Mouse (Mus musculus) layer of hippocampus, adult 11-12 months (tissue): ENCODE measurements around the gene Slco2a1.

Experiments used
- DNase-seq: peaks from one replicate; pipeline ENCODE4 v3.0.0; 2022; ENCODE audit warnings: low spot score

Slco2a1 gene

DNA sequence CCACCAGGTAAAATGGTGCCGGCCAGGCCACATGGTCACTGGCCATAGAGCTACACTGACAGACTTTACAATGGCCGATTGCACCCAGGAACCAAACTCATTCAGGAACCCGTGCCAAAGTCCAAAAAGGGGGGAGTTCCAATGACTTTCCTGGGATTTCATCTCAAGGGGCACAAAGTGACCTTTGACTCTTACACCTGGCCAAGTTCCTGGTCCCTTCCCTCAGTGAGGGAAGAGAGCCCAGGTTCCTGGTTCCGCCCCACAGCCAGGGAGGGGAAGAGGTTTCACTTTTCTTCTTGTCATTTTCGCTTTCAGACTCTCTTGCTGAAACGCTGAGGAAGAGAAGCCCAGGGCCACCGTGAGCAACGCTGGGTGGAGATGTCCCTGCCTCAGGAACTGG is at the start of gene Slco2a1:
Gene Slco2a1, plus strand, starts transcription at position 251 of the 400 bp plus-strand sequence.
- no peak for DNase-seq

DNA sequence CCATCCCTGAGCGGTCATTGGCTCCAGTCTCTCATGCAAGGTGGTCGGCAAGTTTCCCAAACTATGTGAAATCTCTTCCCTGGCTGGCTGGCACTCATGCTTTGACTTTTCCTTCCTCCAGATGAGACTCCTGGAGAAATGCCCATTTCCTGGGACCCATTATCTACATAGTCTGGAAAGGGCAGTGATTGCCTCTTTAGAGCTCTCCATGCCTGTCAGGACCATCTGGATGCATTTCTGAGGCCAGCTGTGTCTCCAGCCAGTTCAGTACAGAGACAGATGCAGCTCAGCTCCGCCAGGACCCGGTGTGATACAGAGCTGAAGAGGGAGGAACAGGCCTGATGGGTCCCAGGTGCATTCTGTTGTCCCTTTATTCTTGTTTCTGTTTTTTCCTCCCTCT is 46.3 kb upstream of the Slco2a1 start:
- DNase-seq: no peak

DNA sequence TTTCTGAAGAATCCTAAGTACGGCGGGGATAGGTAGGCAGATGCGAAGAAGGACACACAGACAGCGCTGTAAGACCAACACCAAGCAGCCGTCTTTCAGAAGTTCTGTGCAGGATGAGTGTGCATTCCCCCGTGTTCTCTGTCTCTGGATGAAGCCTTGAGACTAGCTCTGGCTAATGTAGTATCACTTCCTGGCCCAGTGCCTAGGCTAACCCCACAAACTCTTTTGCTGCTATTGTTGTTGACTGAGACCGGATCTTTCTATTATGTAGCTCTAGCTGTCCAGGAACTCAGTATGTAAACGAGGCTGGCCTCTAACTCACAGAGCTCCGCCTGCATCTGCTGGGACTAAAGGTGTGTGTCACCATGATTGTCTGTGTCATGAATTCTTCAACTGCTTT is 43.6 kb upstream of the Slco2a1 start:
- no peak for DNase-seq

DNA sequence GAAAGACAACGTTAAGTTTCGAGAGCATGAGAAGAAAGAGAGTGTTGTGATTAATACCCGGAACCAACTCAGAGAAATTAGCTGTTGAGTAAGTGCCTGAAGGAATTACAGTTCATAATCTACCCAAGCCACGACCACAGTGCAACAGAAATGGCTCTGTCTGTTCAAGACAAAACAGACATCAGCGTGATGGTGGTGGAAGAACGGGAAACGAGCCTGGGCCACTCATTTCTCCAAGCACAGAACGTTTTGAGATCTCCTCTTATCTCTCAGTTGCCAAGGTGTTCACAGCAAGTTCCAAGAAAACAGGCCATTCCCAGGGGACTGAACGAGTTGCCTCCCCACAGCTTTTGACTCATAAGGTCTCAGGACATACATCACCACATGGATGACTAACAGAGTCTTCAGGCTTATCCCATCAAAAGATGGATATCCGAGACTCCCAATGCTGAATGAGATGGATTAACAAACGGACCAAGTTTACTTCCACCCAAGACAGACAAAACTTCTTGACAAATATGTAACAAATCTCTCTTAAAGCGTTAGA is 42.0 kb upstream of the Slco2a1 start:
- DNase-seq: no peak

DNA sequence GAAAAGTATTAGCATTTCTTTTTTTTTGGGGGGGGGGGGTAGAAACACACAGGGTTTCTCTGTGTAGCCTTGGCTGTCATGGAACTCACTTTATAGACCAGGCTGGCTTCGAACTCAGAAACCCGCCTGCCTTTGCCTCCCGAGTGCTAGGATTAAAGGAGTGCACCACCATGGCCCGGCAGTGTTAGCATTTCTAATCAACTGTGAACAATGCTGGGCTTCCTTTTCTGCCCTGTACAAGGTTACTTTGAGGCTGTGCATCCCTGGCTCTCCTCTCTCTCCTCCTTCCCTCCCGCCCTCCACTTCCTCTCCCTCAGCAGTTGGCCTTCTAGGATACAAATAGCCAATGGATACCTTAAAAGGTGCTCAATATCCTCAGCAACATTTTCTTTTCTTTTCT is 39.8 kb upstream of the Slco2a1 start:
- no peak for DNase-seq

DNA sequence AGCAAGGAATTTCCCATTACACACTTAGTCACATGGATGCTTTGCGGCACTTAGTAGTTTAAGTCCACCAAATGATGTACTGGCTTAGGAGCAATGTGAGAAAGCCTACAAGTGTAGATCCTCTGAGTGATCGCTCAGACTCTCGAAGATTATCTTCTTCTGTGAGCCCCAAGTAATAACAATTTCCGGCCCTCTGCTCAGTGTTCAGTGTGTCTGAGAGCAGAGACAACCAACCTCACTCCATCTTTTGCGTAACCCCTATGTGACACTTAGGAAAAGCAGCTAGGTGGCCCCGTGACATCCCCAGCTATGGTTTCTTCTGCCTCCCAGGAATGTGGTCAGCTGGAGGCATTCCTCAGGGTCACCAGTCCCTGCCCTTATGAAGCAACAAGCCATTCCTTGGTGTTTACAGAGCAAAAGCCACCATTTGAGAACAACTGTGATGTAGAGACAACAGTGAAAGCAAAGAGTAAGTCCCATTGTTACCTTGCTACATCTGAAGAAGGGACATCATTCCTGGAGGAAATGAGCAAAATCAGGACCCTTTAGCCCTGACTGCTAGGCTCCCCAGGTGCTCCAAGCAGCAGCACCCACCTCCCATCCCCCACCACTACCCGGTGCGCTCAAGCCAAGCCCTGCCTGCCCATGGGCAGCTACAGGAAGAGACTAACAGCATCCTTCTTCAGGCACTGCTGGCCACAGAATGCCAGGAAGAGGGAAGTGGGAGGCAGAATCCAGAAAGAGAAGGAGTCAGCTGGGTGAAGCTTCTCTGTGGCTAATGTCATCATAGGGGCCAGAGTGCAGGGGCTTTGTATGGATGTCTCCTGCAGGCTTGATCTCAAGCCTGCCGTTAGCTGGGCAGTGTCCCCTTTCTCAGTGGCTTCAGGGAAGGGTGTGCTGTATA is 37.2 kb upstream of the Slco2a1 start:
- no peak for DNase-seq

DNA sequence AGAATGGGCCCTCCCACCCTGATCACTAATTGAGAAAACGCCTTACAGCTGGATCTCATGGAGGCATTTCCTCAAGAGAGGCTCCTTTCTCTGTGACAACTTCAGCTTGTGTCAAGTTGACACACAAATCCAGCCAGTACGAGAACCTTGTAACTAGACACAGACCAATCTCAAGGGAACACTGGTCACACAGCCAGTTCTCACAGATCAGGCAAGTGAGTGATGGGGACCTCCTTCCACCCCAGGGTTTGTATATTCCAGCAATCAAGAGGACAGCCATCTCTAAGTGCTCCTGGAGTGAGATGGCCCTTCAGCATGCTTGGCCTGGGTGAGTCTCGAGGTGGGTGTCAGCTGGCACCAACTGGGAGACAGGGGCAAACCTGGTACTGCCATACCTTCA is 32.6 kb upstream of the Slco2a1 start:
- no peak for DNase-seq

DNA sequence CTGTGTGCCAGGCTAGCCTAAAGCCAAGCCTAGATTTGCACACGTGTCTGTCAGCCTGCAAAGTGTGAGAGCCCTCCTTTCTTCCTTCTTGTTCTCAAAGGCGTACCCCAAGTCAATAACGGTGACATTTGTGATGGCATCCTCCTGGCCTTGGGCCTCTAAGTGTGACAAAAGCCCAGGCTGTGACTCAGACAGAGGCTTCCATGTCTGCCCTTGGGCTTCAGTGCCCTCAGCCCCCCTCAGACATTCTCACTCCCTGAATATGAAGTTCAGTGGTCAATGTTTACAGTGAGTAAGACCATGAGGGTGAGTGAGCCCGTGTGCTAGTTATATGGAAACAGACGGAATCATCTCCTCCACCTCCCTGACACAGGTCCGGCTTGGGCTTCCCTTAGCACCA is 29.8 kb upstream of the Slco2a1 start:
- DNase-seq: no peak

DNA sequence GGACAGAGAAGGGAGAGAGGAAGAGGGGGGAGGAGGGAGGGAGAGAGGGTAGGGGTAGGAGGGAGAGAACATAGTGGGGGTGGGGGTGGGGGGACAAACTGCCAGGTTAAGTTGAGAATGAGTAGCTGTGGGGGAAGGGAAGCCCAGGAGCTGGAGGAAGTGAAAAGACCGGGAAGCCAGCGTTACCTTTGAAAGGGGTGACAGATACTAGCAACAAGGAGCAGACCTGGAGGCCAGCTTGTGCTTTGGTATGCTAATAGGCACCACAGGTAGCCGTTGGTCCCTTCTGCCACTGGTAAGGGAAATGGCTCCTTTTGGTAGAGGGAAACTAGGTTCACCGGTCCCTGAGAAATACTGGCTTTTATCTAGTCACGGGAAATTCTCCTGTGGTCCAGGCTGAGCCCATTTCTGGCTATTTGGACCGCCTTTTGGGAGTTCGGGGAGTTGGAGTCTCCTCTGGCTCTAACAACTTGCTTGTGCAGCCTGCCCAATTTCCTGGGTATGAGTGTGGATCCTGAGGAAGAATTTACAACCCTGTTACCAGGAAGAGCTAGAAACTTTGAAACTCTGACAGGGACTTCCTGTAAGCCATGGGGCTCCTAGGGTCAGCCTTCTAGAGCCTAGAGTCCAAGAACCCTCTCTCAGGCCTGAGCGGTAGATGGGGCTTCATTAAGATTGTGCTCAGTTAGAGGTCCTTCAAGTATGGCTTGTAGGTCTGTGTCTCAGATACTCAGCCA is 27.0 kb upstream of the Slco2a1 start:
- no peak for DNase-seq

DNA sequence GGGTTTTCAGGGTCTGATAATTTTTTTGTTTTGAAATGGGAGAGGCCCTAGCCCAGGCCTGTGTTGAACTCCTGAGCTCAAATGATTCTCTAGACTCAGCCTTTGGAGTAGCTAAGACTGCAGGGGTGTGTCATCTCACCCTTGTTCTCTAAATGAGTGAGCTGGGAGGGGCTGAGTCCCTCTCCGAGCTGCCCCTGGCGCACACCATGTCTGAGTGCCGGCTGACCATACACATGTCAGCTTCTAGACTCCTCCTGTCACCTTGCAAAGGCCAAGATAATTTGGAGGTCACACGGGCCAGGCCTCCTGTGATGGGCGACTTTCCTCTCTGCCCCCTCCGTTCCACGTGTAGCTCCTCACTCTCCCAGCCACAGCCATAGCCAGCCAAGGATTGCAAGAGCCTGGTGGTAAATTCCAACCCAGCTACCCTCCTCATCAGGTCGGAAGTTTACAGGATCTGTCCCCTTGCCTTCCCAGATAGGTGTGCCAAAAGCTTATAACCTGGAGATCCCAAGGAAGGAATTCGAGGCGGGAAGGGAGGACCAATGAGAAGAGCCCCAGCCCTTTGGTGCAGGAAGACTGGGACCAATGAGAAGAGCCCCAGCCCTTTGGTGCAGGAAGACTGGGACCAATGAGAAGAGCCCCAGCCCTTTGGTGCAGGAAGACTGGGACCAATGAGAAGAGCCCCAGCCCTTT is 26.3 kb upstream of the Slco2a1 start:
- no peak for DNase-seq

DNA sequence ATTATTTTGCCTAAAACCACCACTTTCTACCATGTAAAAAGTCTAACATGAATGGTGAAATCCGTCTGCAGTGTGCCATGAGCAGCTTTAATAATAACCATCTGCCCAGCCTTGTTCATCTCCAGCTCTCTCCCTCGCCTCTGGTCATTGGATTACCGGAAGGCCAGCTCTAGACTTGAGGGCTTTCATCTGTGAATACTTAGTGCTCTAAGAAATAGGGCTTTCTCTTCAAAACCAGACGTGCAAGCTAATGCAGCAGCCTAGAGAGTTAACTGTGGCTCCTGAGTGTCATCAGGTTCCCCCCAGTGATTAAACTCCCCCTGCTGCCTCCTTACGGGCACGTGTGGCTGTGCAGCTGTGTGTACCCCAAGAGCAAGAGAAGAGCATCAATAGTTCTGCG is 25.2 kb upstream of the Slco2a1 start:
- DNase-seq: no peak

DNA sequence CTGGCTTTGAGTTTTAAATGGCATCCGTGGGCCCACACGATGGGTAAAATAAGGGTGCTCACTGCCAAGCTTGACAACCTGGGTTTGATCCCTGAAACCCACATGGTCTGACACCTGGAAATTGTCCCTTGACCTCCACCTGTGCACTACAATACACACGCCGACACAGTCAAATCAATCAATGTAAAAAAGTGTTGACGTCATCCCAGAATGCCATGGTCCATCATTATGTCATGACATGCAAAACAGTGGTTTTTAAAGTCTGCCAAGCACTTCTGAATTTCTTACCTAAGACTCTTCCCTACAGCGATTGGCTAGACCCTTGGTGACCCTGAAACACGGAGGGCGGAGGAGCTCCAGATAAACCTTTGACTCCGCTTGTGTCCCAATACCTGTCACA is 23.9 kb upstream of the Slco2a1 start:
- DNase-seq: no peak

DNA sequence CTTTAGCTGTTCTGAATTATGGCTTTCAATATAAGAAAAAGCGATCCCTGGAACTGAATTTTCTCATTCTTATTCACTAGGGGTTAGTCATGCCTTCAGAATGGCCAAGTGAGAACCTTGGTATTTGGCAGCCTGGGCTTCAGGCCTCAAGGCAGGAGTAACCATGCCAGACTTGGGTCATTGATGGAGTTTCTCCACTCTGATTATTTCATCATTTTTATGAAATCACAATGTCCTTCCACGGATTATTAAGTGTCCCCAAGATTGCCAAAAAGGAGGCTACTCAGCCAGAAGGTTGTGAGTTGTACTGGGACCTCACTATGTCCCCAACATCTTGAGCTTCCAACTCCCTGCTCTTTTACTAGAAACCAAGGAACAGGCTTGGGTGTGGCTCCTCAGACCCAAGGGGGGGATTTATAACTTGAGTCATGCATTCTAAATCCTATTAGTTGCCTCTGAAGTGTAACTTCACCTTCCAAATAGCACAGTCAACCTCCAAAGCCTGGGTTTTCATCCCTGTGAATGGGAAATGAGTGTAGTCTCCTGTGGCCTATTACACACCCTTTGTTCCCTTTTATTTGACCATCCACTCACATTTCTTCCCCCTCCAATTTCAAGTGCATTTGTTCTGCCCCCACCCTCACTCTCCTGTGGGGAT is 16.0 kb upstream of the Slco2a1 start:
- DNase-seq: no peak

DNA sequence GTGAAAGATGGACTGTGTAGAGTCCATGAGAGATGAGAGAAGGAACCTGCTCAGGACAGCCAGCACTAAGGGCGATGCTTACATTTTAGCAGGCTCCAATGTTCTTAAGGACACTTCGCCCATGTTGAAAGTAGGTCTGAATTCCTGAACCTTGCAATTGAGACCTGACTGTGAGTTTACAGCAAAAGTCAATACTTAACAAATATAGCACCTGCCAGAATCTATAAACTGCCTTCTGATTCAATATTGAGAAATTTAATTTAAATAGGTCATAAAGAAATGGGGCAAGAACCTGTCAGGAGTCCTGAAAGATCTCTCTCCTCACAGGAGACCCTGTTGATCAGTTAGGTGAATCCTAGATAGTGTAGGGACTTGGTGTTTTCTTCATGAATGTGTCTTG is 12.6 kb upstream of the Slco2a1 start:
- DNase-seq: no peak

DNA sequence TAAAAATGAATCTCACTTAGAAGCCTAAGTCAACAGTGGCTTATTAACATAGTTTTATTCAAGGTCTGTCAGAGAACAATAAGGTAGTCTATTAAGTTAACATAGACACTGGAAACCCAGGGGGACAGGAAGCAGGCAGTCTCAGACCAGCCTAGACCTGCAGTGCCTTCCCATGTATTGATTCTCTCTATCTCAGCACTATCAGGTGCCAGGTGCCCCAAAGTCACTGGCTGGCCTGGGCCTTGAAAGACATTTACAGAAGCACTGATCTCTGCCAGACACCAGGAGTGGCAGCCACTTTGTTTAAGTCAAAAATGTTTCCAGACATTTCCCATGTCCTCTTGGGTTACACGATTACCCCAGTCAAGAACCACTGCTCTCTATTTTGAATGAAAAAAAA is 11.4 kb upstream of the Slco2a1 start:
- no peak for DNase-seq

DNA sequence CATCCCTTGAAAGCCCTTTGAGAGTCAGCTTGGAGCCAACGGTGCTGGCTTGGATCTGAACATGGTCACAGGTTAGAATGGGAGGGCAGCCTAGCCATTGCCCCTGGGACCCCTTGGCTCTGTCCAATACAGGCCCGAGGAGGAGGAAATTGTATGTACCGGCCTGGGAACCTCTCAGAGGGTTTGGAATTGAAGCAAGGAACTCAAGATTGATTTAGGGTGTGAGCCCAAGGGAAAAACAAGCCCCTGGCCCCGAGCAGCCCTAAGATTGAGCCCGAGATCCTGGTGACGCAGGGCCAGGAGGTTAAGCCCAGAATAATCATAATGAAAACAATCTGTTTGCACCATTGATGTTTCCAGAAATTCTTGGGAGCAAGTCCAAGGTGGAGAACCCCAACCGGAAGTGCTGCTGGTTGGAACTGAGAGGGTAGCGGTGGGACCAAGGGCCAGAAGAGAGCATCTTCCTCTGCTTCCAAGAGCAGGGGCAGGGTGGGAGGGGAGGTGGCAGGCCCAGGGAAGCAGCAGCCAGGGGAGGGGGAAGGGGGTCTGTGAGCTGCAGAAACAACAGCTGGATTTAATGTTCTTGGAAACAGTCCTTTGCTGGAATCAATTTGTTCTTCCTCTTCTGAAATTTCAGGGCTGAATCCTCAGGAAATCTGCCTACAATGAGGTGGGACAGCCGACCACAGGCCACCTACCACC is 10.6 kb upstream of the Slco2a1 start:
- no peak for DNase-seq

DNA sequence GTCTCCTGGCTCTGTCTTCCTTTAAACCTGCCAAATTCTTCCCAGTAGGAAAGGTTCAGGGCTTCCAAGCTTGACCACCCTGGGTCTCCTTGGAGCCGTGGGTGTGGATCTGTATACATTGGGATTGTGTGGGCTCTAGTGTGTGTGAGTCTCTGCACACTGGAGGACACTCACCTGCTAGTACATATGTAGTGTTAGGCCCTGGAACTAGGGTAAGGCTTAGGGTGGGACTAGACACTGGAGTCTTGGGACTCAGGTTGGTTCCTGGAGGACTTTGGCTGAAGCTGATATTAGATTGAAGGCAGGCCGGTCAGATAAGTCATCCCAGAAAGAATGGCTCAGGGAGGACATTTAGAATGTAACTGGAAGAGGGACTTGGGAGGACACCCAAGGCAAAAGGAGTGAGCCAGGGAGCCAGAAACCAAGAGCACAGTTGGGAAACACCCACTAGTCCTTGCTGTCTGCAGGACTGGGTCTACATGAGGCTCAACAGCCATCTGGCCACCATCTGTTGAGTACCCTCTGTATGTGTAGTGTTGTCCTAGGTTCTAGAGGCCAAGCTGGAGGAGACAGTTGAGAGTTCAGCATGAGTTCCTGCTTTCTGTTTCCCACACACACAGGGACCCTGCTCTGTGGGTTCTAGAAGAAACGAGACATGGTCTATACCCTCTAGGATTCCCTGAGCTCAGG is 9.4 kb upstream of the Slco2a1 start:
- DNase-seq: no peak

DNA sequence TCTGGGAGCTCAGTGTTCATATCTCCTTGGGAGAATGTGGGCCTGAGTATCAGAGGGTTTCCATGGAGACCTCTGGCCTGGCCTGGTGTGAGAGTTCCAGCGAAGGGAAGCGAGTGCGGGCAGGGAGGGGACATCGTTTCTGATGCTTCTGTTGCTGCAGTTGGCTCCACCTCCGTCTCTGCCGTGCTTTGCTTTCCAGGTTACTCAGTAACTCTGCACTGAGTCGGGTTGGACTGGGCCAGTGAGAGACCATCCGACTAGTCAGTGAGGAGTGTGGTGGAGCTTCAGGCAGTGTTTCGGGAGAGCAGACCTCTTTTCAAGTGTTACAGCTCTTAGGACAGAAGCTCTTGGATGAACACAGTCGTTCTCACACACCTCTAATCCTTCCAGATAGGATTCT is 8.6 kb upstream of the Slco2a1 start:
- DNase-seq: no peak

DNA sequence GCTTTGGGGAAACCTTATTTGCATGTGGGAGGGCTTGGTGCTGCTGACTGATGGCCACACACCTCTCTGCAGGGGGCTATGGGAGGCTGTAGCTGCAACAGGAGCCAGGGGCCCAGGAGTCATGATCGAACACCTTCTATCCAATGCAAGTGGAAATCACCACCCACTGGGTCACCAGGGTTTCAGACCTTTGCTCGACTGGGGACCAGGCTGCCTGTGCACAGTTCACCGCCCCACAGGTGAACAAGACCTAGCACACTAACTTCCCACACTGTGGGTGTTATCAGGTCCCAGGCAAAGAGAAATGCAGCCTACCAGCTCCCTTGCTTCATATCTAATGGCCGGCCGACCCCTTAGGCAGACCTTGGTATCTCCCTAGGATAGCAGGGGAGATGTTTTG is 8.1 kb upstream of the Slco2a1 start:
- DNase-seq: no peak

DNA sequence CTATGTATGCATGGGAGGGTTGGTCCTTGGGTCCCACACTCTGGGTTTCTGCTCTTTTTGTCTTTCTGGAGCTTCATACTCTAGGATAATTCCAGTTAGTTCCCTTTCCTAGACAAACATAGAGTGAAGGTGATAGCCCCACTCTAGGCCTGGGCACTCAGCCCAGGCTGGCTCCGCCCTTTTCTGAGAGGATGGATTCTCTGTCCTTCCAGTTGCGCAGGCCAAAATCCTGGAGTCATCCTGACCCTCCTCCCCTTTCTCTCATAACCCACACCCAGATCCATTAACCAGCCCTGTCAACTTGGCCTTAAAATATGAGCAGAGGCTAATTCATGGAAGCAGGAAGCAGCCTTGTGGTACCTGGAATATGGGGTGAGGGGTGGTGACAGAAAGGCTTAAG is 6.7 kb upstream of the Slco2a1 start:
- no peak for DNase-seq

DNA sequence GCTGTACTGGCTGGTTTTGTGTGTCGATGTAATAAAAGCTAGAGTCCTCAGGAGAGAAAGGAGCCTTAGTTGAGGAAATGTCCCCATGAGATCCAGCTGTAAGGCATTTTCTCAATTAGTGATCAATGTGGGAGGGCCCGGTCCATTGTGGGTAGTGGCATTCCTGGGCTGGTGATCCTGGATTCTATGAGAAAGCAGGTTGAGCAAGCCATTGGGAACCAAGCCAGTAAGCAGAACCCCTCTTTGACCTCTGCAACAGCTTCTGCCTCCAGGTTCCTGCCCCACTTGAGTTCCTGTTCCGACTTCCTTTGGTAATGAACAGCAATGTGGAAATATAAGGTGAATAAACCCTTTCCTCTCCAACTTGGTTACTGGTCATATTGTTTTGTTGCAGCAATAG is 6.1 kb upstream of the Slco2a1 start:
- DNase-seq: no peak
